Mouse (Mus musculus) T-cell, adult 2 months (primary cell): ENCODE results near the gene 0610030E20Rik.
A peak's percentile ranks its signal among the peaks of the same experiment; 100 is the strongest.

Source experiments
- DNase-seq: peaks from one replicate; pipeline ENCODE4 v3.0.0; 2022; ENCODE audit warnings: low spot score

Gene 0610030E20Rik

DNA sequence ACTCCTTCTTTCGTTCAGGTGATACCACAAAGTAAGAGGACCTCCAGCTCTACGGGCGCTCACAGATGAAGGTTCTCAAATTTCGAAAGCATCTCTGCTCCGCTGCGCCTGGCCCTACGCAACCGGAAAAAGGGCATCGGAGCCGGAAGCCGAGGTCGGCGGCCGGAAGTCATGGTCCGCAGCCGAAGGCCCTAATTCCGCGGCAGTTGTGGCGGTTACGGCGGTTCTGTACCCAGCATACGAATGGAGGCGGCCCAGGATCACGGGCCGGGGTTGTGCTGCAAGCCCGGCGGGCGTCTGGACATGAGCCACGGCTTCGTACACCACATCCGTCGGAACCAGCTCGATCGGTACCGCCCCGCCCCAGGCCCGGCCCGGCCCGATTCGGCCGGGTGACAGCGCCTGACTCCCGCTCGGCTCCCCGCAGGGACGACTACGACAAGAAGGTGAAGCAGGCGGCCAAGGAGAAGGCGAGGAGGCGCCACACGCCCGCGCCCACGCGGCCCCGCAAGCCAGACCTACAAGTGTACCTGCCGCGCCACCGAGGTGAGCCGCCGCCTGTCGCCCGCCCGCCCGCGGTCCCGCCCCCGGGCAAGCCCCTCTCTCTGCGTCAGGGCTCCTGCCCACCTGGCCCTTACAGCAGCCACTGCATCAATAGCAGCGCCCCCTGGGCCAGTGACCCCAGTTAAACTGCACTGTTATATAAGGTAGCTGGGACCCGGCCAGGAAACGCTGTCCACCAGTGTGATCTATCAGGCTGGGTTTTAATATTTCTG, at the start of gene 0610030E20Rik:
Gene 0610030E20Rik, plus strand, starts transcription at position 152 of the 776 bp plus-strand sequence.
- DNase-seq, result peak; percentile 75

DNA sequence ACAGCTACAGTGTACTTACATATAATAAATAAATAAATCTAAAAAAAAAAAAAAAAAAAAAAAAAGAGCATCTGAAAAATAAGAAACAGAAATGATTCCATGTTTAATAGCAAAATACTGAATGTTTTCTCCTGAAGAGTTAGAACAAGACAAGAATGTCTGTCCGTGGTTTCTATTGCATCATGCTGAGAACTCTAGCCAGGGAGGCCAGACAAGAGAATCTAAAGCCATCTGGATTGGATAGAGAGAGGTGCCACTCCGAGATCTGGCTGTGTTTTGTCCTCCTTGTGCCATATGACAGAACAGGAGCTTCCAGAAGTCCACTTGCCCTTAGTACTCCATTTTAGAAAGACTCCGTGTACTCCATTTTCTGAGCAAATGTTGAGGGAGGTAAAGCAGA, 49.3 kb upstream of the 0610030E20Rik start:
- no peak for DNase-seq

DNA sequence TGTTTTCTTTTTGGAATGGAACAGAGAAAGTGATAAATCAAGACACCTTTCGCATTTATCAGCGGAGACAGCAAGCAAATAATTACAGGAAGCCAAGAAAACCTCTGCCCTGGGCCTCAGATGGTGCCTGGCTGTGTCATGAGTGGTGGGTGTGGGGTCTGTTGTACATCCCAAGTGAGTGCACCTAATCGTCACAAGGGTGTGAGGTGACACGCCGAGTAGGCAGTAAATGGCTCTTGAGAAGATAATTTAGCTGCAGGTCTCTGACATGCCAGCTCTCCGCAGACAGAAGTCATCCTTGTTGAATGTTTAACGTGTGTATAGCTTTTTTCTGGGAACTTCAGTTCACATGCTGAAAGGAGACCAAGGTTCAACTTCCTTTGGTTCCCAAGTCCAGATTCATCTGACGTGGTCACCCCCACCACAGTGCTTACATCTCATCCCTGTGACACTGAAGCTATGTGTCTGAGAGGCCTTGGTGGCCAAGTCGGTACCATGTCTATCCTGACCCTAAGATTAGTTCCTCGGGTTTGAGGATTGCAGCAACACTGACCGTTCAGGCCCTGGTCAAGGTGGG, 44.7 kb upstream of the 0610030E20Rik start:
- DNase-seq, result no peak

DNA sequence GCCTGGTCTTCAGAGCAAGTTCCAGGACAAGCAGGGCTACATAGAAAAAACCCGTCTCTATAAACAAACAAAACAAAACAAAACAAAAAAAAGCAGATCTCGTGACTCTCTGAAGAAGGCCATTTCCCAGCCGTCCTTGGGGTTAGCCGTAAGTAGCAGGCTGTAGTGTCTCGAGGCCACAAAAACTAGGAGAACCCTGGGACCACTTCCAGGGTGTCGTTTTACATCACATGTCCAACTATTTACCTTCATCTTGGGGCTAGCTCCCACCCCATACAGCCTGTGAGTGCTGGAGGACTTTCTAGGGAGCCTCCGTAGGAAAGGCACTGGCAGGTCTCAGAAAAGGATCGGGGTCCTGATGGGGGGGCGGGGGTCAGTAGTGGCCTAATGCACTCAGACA, 43.6 kb upstream of the 0610030E20Rik start:
- no peak for DNase-seq

DNA sequence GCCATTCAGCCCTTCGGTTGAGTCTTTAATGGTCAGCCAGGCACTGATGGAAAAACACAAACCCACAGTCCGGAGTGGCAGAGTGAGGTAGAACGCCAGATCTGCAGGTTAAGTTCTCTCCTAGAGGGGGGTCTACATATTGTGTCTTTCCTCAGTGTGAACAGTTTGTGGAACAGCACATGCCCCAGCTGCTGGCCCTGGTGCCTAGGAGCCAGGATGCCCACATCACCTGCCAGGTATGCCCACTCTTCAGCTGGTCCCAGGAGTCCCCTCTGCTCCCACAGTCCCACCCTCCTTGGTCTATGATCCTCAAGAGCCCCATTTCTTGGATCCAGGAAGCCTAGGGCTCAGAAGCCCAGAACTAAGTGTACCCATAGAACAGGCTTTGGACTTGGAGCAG, 34.9 kb upstream of the 0610030E20Rik start:
- no peak for DNase-seq

DNA sequence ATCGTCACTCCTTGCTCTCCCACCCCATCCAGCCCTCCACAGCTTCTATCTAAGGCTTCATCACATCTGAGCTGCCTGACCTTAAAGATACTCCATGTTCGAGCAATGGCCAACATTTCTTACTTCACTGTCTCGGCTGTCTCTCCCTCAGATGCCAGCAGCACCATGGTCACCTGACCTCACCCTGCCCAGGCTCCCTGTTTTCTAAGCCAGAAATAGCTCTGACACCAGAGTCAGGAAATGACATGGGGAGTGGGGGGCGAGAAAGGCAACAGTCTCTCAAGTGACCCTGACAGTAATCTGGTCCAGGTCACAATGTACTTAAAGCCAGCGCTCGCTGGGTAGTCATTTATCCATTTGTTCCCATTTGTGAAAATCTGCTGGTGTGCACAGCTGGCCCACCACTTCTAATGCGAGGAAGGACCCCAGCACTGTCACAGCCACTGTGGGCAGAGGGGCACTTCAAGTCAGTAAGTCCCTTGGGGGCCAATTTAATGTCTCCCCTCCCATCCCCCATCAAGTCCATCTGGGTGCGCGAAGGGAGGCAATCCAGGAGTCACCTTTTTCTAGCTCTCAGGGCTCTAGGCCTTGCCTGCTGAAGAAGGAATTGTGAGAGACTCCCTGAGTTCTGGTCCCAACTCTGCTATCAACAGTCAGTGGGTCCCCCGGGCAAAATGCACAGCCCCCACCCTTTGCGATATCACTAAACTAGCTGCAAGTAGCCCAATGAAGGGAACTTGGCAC, 33.8 kb upstream of the 0610030E20Rik start:
- no peak for DNase-seq

DNA sequence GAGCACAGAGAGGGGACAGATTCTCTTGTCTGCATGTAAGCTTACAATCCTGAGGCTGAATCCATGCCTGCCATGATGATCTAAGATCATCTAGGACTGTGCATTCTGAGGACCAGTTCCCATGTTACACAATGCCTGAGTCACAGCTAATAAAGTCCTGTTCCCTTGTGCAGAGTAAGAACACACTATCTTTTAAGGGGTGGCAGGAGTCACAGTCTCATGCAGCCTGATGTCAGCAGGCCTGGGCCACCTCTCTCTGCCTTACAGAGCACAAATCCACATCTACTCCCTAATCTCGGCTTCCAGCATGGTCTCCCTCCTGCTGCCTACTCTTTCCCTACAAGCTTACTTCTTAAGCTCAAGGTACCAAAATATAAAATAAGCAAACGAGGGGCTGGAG, 31.7 kb upstream of the 0610030E20Rik start:
- DNase-seq, result no peak

DNA sequence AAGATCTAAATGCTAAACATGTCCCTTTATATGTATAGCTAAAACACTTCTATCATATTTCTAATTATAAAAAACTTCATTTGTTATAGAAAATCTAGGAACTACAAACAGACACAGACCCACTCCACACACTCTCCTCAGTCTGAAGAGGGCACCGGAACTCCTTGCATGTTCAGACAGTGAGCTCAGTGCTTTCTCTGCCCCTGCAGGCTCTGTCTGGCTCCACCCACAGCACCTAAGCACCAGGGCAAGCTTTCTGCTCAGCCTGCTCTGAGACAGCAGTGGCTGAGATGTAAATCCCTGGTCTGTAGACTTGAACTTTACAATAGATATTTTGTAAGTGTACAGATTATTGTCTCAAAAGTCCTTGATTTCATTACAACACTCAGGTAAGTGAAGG, 31.1 kb upstream of the 0610030E20Rik start:
- DNase-seq, result no peak

DNA sequence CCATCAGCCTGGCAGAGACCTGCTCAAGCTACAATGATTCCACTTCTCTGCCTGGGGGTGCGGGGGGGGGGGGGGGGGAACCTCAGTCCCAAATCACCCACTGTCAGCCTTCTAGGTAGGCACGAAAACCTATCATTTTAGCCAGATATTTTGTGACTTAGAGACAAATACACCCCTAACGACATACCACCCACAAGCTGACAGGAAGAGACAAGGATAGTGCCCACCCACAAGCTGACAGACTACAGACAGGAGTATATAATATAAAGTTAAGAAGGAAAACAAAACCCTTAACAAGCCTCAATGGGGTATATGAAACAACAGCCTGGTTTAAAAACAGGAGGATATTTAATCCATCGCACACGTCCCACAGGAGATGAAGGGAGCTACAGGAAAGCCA, 28.7 kb upstream of the 0610030E20Rik start:
- DNase-seq, result no peak

DNA sequence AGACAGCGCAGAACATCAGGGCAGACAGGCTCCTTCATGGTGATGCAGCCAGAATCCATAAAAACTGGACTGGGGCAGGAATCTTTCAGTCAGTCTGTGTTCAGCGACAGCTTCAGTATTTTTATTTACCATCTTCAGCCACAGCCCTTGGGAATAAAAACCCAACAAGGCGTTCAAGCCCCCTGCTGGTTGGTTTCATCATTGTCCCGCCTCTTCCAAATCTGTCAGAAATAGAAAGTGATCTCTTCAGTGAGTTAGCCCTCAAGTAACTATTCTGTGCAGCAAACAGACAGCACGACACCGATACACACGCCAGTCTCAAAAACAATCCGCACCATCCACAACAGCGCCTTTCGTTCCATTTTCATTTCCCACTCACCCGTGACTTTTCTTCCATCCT, 28.1 kb upstream of the 0610030E20Rik start:
- DNase-seq, result no peak

DNA sequence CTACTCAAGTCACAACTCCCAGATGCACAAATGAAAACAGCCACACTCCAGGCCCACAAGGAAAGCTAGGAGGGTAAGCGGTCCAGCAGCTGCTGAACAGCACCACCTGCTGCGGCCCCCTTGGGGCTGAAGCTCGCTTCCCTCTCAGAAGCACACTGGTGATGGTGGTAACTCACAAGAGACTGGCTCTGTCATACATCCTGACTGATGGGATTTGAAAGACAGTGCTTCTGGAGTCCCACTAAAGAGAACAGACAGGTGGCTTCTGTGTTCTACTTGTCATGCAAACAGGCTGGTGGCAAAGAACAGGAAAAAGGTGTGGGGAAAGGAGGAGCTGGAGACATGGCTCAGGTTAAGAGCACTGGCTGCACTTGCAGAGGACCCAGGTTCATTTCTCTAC, 24.2 kb upstream of the 0610030E20Rik start:
- DNase-seq, result no peak

DNA sequence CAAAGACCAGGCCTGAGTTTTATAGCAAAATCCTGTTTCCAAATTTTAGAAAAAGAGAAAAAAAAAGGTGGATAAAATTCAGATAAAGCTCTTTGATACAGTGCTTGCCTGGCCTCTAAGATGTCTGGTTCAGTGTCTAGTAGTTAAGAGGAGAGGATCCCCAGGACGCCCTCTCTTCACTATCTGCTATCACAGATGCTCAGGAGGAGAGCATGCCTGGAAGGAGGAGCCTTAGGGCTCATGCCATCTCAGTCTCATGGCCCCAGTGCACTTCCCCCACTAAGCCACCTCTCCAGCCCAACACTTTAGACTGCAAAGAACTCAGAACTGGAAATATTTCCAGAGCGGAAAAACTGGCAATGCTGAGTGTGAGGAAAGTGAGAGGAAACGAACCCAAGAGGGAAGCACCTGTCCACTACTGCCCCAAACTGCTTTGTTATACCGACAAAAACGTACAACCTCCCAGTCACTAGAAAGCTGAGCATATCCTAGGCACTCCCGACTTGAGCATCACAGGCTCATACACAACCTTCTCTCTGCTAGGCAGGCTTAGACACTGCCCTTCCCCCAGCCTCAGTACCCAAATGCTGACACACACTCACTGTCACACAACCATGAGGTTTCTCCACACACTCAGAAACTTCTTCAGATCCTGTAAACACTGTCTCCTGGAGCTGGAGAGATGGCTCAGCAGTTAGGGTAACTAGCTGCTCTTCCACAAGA, 23.2 kb upstream of the 0610030E20Rik start:
- DNase-seq, result no peak

DNA sequence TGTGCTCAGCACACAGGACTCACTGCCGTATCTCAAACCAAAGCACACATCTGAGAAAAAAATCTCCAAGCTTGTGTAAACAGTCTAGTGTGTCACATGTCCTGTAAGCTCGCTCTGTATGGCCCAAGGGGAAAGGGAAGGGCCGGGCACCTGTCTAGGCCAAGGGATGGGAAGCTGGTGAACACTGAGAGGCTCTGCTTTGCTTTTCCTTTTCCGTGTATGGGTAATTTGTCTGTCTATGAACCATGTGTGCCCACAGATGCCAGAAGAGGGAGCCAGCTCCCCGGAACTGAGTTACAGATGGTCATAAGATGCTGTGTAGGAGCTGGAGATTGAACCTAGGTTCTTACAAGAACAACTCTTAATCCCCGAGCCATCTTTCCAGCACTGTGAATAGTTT, 20.8 kb upstream of the 0610030E20Rik start:
- DNase-seq, result peak; percentile 28

DNA sequence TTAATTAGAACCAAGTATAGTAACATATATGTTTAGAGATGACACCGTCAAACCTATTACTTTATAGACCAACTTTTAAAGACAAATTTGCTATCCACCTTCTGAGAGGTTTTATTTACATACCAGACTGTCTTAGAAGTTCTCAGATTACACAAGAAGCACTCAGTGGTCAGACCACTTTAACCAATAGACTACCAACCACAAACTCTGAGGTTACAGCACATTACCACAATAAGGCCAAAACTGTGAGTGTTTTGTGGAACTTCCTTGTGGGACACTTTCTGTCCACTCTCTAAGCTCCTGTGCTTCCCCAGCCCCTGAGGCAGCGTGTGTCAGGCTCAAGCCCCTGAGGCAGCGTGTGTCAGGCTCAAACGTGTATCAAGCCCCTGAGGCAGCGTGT, 18.1 kb upstream of the 0610030E20Rik start:
- DNase-seq, result no peak

DNA sequence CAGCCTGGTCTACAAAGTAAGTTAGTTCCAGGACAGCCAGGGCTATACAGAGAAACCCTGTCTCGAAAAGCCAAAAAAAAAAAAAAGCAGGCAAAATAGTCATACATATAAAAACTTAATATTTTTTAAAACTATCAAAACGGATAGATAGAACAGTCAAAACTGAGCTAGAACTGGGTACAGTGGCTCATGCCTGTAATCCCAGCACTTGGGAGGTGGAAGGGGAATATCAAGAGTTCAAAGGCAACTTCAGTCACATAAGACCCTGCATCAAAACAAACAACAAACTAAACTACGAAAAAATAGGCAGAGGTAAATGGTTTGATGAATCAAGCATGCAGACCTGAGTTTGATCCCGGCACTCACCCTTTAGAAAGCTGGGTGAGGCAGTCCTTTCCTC, 17.0 kb upstream of the 0610030E20Rik start:
- DNase-seq, result no peak

DNA sequence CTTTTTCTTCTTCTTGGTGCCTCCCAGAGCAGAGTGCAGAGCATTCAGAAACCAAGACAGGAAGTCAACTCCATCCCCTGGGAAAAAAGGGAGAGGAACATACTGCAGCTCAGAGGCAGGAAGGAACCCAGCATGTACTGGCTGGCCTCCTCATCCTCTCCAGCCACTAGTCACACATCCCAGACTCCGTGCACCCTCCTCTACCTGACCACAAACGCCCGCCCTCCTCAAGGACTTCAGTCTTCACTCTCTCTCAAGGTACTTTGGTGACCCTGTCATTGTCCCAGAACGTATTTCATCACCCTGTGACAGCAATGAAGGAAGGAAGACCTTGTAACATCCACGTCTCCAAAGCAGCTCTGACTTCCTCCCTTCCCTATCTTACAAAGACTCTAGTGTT, 14.0 kb upstream of the 0610030E20Rik start:
- no peak for DNase-seq

DNA sequence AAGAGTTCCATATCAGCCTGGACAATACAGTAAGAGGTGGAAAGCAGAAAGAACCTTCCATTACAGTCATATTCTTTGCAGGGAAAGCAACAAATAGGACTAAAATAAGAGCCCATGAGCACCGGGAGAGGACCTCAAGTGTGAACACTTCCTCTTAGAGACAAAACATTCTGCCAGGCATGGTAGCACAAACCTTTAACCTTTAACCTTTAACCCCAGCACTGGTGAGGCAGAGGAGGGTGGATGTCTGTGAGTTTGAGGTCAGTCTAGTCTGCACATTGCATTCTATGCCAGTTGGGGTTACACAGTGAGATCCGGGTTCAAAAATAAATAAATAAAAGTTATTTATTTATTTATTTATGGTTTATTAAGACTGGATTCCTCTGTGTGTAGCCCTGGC, 6.6 kb upstream of the 0610030E20Rik start:
- DNase-seq, result no peak

DNA sequence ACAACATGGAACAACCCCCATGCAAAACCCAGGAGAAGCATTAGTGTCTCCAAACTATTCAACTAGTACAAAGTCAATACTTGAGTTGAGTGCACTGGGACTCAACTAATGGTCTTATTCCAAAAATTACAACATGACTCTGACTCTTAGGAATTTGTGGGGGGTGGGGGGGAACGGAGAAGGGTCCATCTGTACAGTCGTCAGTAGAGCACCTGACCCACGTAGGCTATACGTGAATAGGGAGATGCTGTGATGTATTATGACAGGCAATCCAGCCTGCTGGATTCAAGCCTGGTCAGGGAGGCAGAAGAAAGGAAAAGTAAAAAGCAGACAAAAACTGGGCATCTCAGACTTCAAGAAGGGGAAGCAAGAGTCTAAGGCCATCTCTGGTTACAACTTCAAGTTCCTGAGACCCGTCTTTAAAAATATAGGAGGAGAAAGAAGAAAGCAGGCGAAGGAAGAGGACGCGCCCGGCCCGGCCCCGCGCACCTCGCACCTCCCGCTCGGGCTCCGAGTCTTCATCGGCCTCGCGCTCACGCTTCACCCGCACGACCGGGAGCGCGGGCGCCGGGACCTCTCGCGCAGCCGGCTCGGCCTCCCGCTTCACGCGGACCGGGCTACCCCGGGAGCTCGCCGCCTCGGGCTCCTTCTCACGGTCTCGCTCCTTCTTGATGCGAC, 2.6 kb upstream of the 0610030E20Rik start:
- no peak for DNase-seq

DNA sequence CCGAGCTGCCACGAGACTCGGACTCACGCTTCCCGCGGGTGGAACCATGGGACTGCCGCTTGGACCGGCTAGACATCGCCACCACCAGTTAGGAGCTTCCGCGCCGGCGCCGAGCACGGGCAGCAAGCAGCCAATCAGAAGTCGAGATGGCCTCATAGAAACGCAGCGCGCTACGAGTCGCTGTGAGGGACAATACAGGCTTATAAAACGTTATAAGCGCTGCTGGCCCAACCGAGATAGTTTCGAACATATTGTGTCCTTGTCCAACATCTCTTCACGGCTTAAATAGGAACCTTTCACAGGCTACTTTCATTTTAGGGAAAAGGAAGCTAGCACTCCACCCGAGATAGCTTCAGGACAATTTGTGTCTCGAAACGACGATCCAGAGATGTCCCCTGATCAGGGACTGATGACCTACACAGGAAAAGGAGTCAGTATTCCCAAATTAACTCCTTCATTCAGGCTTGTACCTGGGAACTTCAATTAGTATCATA, 2.0 kb upstream of the 0610030E20Rik start, which contains the start of gene Usp39:
Gene Usp39, minus strand, starts transcription at position 111 of the 494 bp plus-strand sequence.
- peak; percentile 85 for DNase-seq

DNA sequence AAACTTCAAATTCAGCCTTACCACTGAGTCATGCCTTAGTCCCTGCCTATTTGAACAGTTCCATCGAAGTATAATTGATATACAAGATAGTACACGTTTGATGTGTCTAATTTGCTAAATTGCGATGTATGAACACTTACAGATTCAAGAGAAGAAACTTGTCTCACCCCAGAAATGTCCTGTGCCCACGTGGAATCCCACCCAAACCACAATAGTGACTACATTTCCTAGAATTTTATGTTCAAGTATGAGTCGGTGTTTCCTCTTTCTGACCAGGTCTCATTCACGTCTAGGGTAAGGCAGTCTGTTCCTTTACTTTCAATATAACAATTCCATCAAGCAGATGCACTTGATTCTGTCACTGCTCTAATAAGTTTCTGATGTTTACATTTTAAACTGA, 1.5 kb upstream of the 0610030E20Rik start:
- no peak for DNase-seq

DNA sequence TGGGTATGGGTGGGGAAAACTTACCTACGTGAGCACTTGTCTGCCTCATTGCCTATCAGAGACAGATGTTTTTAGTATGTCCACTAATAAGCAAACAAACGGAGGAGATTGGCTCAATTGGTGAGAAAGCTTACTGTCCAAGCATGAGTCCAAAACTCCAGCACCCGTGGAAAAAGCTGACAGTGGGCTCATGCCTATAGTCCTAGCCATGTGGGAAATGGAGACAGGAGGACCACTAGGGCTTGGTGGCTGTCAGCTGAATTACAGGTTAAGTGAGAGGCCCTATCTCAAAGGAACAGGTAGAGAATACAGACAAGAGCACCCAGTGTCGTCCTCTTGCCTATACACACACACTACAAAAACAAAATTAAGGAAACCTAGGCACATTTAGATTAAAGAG, 856 bp upstream of the 0610030E20Rik start:
- no peak for DNase-seq

DNA sequence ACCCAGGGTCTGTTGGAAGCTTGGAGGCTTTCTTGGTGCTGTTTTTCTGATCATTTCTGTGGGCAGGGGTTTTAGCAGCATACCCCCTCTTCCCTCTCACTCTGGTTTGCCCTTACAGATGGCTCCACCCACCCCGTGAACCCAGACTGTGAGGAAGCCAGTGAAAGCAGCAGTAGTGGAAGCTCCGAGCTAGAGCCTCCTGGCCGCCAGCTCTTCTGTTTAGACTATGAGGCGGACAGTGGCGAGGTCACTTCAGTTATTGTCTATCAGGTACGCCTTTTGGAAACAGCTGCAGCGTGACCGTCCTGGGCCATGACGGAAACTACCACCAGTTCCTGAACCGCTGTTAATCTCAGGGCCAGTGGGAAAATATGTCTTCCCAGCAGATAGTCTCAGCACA, 1.3 kb downstream of the 0610030E20Rik start:
- no peak for DNase-seq
